Mouse (Mus musculus): Measurements from ENCODE around the gene Sac3d1.

- no peak for TF ChIP-seq POLR2A (IDR thresholded peaks at IDR 0.05; ENCODE audit: extremely low read depth, insufficient read depth, low read length)
- no peak for TF ChIP-seq CTCF (IDR thresholded peaks at IDR 0.05; ENCODE audit: extremely low read depth, insufficient read depth, low read length)
Measured at GRCm38 (mm10) chr19:6139701-6140100, 21.3 kb upstream of the Sac3d1 start.
